Mouse (Mus musculus) liver, embryonic 12.5 days (tissue): ENCODE results near the gene Actl10. TPM values are rescaled to one million over a fixed set of nuclear protein-coding genes. Genes with fewer than 3 reads are reported as not detected.

ENCODE experiments used
- ATAC-seq: fragments of 200-750 bp; cut with Nextera tagmentation; 2 replicates; pipeline ENCODE4 v1.8.0; 2017; ENCODE audit warnings: moderate number of reproducible peaks, mild to moderate bottlenecking, moderate library complexity
- H3K27ac ChIP-seq: fragments of 300-500 bp; sonication (generic); 2 replicates; pipeline ENCODE4 v1.5.1; 2016; ENCODE audit warnings: mild to moderate bottlenecking
- H3K27me3 ChIP-seq: fragments of 300-500 bp; sonication (generic); replicated peaks from 2 replicates; pipeline ENCODE4 v1.6.1; 2016; ENCODE audit warnings: mild to moderate bottlenecking, moderate library complexity
- H3K36me3 ChIP-seq: fragments of 300-500 bp; sonication (generic); 2 replicates; pipeline ENCODE4 v1.6.1; 2016; ENCODE audit warnings: mild to moderate bottlenecking, moderate library complexity
- H3K4me1 ChIP-seq: fragments of 300-500 bp; sonication (generic); 2 replicates; pipeline ENCODE4 v1.6.1; 2016
- H3K4me2 ChIP-seq: fragments of 300-500 bp; sonication (generic); 2 replicates; pipeline ENCODE4 v1.6.1; 2016; ENCODE audit warnings: mild to moderate bottlenecking, moderate library complexity
- H3K4me3 ChIP-seq: fragments of 300-500 bp; sonication (generic); 2 replicates; pipeline ENCODE4 v1.5.1; 2016; ENCODE audit warnings: mild to moderate bottlenecking, moderate library complexity
- H3K9ac ChIP-seq: fragments of 300-500 bp; sonication (generic); 2 replicates; pipeline ENCODE4 v1.6.1; 2016; ENCODE audit warnings: mild to moderate bottlenecking, moderate library complexity
- H3K9me3 ChIP-seq: fragments of 300-500 bp; sonication (generic); replicated peaks from 2 replicates; pipeline ENCODE4 v1.6.1; 2016; ENCODE audit warnings: mild to moderate bottlenecking, moderate library complexity
- WGBS: fragments of 180-500 bp; shearing (Covaris S2); methylation state at CpG from one replicate; pipeline ENCODE4 v1.1.7; 2016; ENCODE audit not compliant: insufficient replicate concordance; 5-methylcytosine and 5-hydroxymethylcytosine counted together
- polyA plus RNA-seq: library from polyadenylated mRNA; unstranded; fragments of >200 nt; fragmentation: Nextera tagmentation; extraction: Ambion mirVana; gene quantifications from 2 replicates; pipeline ENCODE4 v1.2.1, GENCODE M21; 2016

Gene Actl10
- polyA plus RNA-seq, 1 experiment from 2014 or later, result 0.29 TPM

GRCm38 (mm10) chr2:154570666-154571065, 19.1 kb downstream of the Actl10 start:
- peak overlapping the region; percentile 62 for H3K27ac ChIP-seq
- no peak for ATAC-seq
- 35% methylated on average over 4 of the region's 4 CpGs for WGBS
- peak overlapping the region; percentile 81 for H3K4me2 ChIP-seq
- H3K4me3 ChIP-seq, result peak overlapping the region; percentile 86
- no peaks in the 10 kb centered on the region for H3K27me3 ChIP-seq
- no peaks in the 10 kb centered on the region for H3K9me3 ChIP-seq
- peak overlapping the region; percentile 68 for H3K9ac ChIP-seq
- peaks cover 10% of the 10 kb centered on the region; the same call in 1 of the 2 replicates for H3K36me3 ChIP-seq
- H3K4me1 ChIP-seq, result peaks cover 52% of the 10 kb centered on the region

DNA sequence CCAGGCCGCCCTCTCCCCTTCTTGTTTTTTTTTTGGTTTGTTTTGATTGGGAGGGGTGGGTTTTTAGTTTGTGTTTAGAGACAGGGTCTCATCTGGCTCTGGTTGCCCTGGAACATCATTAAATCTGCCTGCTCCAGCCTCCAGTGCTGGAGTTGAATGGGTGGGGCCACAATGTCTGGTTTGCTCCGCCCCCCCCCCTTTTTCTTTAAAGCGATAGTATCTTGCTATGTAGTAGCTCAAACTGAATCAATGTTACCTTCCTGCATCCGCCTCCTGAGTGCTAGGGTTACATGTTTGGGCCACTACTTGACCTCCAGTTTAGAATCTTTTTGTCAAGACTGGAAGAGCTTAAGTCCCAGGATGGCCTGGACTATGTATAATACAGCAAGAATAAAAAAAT, 19.7 kb downstream of the Actl10 start:
- no peak overlapping the region for H3K4me3 ChIP-seq
- WGBS, result 46% methylated on average over 4 of the region's 4 CpGs
- no peaks in the 10 kb centered on the region for H3K9me3 ChIP-seq
- no peaks in the 10 kb centered on the region for H3K27me3 ChIP-seq
- H3K27ac ChIP-seq, result 0 out of 2 replicates have a peak overlapping the region, but pooled peaks have one; percentile 62
- H3K4me2 ChIP-seq, result peak overlapping the region; percentile 81; the same call in 1 of the 2 replicates
- no peak for ATAC-seq
- peak overlapping the region; percentile 68; the same call in 1 of the 2 replicates for H3K9ac ChIP-seq
- peaks cover 48% of the 10 kb centered on the region for H3K4me1 ChIP-seq
- peaks cover 4% of the 10 kb centered on the region; the same call in 1 of the 2 replicates for H3K36me3 ChIP-seq

DNA sequence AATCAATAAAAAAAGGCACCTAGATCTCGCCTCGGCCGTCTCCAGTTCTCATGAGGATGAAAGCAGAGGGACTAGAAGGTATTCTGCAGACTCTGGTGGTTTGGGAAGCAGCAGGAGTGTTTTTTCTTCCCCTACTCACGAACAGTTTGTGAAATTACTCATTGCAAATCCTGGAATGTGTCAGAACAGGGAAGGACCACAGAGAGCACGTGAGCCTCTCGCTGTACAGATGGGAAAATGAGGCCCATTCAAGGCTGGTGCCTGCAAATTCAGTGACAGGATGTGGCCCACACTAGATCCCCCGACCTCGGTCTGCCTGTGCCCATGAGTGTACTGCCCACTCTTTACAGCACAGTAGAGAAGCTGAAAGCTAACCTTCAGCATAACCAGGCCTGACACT, 20.4 kb downstream of the Actl10 start:
- no peak overlapping the region for H3K27ac ChIP-seq
- H3K36me3 ChIP-seq, result 0 out of 2 replicates have a peak, but pooled peaks cover 4% of the 10 kb centered on the region
- WGBS, result 65% methylated on average over 8 of the region's 8 CpGs
- H3K9ac ChIP-seq, result no peak overlapping the region
- ATAC-seq, result no peak
- H3K4me2 ChIP-seq, result no peak overlapping the region
- peaks cover 44% of the 10 kb centered on the region for H3K4me1 ChIP-seq
- no peaks in the 10 kb centered on the region for H3K27me3 ChIP-seq
- H3K4me3 ChIP-seq, result no peak overlapping the region
- no peaks in the 10 kb centered on the region for H3K9me3 ChIP-seq

DNA sequence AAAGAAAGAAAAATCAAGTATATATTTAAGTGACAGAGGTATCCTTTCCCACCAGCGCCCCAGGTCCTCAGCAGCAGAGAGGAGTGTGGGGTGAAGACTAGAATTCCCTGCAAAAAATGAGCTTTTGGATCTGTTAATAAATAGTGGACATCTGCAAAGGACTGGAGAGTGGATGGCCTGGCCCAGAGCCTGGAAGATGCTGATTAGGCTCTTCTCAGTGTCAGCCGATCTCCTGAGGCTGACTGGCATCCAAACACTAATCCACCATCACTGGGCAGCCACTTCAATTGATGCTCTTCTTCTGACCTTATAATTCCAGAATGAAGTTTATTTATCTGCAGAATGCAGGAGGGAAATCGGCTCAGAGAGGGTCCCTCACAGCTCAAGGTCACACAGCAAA, 21.4 kb downstream of the Actl10 start:
- Histone ChIP-seq H3K4me2 (no peak overlapping the region), H3K36me3 (0 out of 2 replicates have a peak, but pooled peaks cover under 1% of the 10 kb centered on the region), H3K27me3 (no peaks in the 10 kb centered on the region), H3K9ac (no peak overlapping the region), H3K4me3 (no peak overlapping the region), H3K4me1 (peaks cover 34% of the 10 kb centered on the region), H3K9me3 (no peaks in the 10 kb centered on the region), H3K27ac (no peak overlapping the region)
- 73% methylated on average over 3 of the region's 3 CpGs for WGBS
- ATAC-seq, result no peak

DNA sequence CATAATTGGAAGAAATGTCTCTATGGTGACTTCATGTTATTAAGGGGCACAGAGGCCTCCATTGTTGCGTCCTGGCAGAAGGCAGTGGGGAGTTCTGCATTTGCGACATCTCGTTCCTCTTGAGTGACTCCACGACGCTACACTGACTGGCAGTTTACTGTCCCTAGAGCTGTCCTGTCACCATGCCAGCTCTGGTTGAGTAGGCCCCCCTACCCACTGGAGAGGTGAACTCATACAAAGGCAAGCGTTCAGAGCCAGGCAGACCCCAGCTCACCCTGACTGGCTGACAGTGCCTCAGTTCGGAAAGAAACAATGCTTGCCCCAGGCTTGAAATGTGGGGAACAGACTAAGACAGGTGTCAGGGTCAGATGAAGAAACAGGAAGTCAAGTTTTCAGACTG, 22.7 kb downstream of the Actl10 start:
- 51% methylated on average over 7 of the region's 7 CpGs for WGBS
- no peaks in the 10 kb centered on the region for H3K27me3 ChIP-seq
- H3K4me3 ChIP-seq, result no peak overlapping the region
- ATAC-seq, result no peak
- H3K9me3 ChIP-seq, result no peaks in the 10 kb centered on the region
- no peaks in the 10 kb centered on the region for H3K36me3 ChIP-seq
- no peak overlapping the region for H3K27ac ChIP-seq
- no peak overlapping the region for H3K9ac ChIP-seq
- peaks cover 23% of the 10 kb centered on the region for H3K4me1 ChIP-seq
- no peak overlapping the region for H3K4me2 ChIP-seq

DNA sequence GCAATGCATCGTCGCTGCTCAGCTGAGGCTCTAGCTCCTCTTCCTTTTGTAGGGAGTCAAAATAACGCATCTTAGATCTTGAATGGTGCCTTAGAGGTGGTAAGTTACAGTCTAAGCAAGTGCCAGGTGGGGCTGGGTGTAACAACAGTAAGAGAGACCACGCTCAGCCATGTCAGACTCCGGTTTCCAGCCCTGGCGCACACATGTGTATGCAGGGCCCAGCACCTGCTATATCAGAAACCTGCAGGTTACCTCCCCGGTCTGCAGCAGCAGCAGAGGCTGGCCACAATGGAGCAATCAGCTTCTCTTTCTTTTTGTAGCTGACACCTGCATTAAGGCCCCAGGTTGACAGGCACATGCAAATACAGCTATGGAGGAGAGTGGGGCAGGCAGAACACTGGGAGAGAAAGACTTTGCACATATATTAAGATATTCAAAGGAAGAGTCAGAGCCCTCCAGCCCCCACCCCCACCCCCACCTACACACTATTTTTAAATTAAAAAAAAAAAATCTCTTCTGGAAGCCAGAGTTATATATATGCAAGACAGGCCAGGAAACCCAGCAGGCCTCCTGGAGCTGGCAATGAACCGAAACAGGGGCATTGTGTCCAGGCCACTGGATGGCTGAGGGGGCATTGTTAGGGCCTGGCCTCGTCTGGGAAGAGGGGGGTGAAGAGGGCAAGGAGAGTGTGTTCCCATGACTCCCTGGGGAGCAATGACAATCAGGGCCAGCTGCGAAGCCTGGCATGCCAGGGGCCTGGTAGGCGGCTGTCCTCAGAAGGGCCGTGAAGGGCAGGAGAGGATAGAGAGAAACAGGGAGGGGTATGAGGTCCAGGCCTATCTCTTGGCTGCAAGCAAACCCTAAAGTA, 25.5 kb downstream of the Actl10 start:
- Histone ChIP-seq H3K4me2 (no peak overlapping the region), H3K4me1 (0 out of 2 replicates have a peak, but pooled peaks cover 5% of the 10 kb centered on the region), H3K27ac (no peak overlapping the region), H3K4me3 (no peak overlapping the region), H3K36me3 (no peaks in the 10 kb centered on the region), H3K9me3 (no peaks in the 10 kb centered on the region), H3K9ac (no peak overlapping the region), H3K27me3 (no peaks in the 10 kb centered on the region)
- ATAC-seq, result no peak
- 66% methylated on average over 12 of the region's 12 CpGs for WGBS

DNA sequence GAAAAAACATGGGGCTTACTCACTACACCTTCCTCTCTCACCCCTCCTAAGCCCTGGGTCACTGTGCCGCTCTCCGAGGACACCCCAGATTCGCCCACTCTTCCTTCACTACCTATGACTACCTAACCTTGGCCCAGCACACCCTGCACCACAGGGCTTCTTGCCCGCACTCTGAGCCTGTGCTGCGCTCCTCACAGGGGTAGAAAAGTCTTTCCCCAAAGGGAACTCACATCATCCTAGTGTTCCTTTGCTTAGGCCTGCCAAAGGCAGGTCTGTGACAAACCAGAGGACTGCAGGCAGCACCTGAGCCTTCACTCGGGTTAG, 26.1 kb downstream of the Actl10 start:
- Histone ChIP-seq H3K4me1 (peaks cover 9% of the 10 kb centered on the region; the same call in 1 of the 2 replicates), H3K9ac (no peak overlapping the region), H3K9me3 (no peaks in the 10 kb centered on the region), H3K36me3 (no peaks in the 10 kb centered on the region), H3K4me2 (no peak overlapping the region), H3K27me3 (no peaks in the 10 kb centered on the region), H3K4me3 (no peak overlapping the region), H3K27ac (no peak overlapping the region)
- WGBS, result 81% methylated on average over 6 of the region's 6 CpGs
- ATAC-seq, result no peak

DNA sequence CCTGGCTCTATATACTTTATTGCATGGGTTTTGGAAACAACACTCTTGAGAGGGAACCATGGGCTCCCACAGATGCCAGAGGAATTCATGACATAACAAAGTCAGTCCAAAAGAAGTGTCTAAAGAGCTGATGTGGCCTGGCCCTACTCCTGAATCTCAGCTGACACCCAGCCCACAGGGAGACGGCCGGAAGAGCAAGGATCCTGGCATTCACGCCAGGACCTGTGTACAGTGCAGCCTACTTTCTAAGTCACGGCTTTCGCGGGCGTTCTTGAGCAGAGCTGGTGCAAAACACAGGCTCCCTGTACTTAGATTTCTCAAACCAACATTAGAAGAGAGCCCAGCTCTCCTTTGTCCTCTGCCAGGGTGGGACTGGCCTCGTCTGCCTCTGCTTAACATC, 29.0 kb downstream of the Actl10 start:
- Histone ChIP-seq H3K27me3 (0 out of 2 replicates have a peak, but pooled peaks cover 4% of the 10 kb centered on the region), H3K9me3 (no peaks in the 10 kb centered on the region), H3K4me3 (no peak overlapping the region), H3K36me3 (no peaks in the 10 kb centered on the region), H3K27ac (no peak overlapping the region), H3K9ac (no peak overlapping the region), H3K4me1 (peaks cover 33% of the 10 kb centered on the region), H3K4me2 (no peak overlapping the region)
- WGBS, result 84% methylated on average over 8 of the region's 8 CpGs
- no peak for ATAC-seq

DNA sequence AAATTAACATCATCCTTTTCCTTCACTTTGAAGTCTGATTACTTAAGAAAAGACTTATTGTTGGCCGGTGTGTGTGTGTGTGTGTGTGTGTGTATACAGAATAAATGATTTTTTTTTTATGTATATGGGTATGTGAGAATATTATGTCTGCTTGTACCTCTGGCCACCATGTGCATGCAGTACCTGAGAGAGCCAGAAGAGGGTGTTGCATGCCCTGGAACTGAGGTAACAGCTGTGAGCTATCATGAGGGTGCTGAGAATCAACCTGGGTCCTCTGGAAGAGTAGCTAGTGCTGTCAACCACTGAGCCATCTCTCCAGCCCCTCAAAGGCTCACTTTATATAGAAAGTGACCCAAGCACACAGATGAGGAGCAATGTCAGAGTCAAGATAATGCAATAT, 29.8 kb downstream of the Actl10 start:
- H3K27me3 ChIP-seq, result 0 out of 2 replicates have a peak, but pooled peaks cover 4% of the 10 kb centered on the region
- 83% methylated on average over 1 of the region's 1 CpGs for WGBS
- H3K4me1 ChIP-seq, result peaks cover 30% of the 10 kb centered on the region
- no peak overlapping the region for H3K9ac ChIP-seq
- no peak for ATAC-seq
- H3K4me2 ChIP-seq, result no peak overlapping the region
- no peaks in the 10 kb centered on the region for H3K9me3 ChIP-seq
- no peak overlapping the region for H3K4me3 ChIP-seq
- peaks cover 2% of the 10 kb centered on the region for H3K36me3 ChIP-seq
- no peak overlapping the region for H3K27ac ChIP-seq

DNA sequence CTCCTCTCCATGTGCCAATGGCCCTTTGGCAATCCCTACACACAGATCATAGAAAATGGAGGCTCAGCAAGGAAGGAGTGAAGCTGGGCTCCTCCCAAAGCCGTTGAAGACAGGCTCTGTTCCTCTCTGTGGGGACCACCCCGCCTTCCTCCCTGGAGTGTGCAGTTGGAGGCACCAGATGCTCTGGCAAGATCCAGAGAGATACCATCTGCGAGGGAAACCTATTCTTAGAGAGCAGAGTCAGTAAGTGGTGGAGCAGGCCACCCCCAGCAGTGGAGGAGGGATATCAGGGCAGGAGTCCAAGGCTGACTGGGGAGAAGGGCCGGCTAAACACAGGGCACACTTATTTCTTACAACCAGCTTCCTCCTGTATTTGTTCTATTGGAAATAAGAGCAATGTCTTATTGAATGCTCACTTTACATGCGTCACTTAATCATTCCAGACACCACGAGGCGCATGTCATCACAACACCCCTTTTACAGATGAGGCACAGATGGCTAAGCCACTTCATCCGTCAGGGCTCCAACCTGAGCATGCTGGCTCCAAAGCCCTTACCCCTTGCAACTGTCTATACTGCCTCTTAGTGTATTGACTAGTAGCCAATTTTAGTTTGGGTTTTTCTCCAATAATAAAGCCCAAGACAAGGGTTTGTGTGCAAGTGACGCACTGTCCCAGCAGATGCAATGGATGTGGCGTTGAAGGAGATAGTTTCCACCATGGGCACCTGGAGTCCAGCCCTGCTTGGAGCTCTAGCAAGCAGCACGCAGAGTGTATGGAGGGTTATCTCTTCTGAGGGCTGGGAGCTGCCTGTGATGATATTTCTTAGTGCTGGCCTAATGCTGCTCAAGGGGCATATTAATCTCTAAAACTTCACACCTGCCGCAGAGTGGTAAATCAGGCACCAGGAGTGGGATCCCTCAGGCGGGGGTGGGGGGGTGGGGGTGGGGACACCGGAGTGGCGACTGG, 32.6 kb downstream of the Actl10 start:
- H3K4me3 ChIP-seq, result no peak overlapping the region
- H3K9ac ChIP-seq, result peak overlapping the region; percentile 12; the same call in 1 of the 2 replicates
- peaks cover 18% of the 10 kb centered on the region for H3K36me3 ChIP-seq
- no peak overlapping the region; the same call in 1 of the 2 replicates for H3K27ac ChIP-seq
- H3K9me3 ChIP-seq, result no peaks in the 10 kb centered on the region
- 43% methylated on average over 15 of the region's 15 CpGs for WGBS
- peaks cover 28% of the 10 kb centered on the region for H3K4me1 ChIP-seq
- ATAC-seq, result peak; percentile 60
- H3K4me2 ChIP-seq, result no peak overlapping the region
- 0 out of 2 replicates have a peak, but pooled peaks cover 4% of the 10 kb centered on the region for H3K27me3 ChIP-seq

- no peak for ATAC-seq
- Histone ChIP-seq H3K27ac (no peak overlapping the region), H3K9me3 (no peaks in the 10 kb centered on the region), H3K27me3 (0 out of 2 replicates have a peak, but pooled peaks cover 4% of the 10 kb centered on the region), H3K4me2 (no peak overlapping the region), H3K4me1 (peaks cover 28% of the 10 kb centered on the region), H3K36me3 (peaks cover 19% of the 10 kb centered on the region), H3K9ac (no peak overlapping the region), H3K4me3 (no peak overlapping the region)
- WGBS, result 66% methylated on average over 17 of the region's 17 CpGs
These were observed 33.5 kb downstream of the Actl10 start for GRCm38 (mm10) chr2:154584931-154585601.
